Mouse (Mus musculus) fibroblast of lung, adult 2 months (primary cell): Measurements from ENCODE around the gene Ddx54.
A peak's percentile ranks its signal among the peaks of the same experiment; 100 is the strongest.

ENCODE experiments used
- DNase-seq: peaks from one replicate; pipeline ENCODE4 v3.0.0-alpha.2; 2011; ENCODE audit warnings: low read depth

The Ddx54 gene

GRCm38 (mm10) chr5:120582002-120582401, 30.5 kb upstream of the Ddx54 start:
- no peak for DNase-seq

- DNase-seq: no peak
These were observed 29.0 kb upstream of the Ddx54 start for GRCm38 (mm10) chr5:120583511-120583910.

- DNase-seq: no peak
These were observed 27.6 kb upstream of the Ddx54 start for GRCm38 (mm10) chr5:120584968-120585367.

GRCm38 (mm10) chr5:120586741-120587615, 25.6 kb upstream of the Ddx54 start:
- no peak for DNase-seq

- no peak for DNase-seq
These were observed 25.0 kb upstream of the Ddx54 start for GRCm38 (mm10) chr5:120587616-120587926.

- DNase-seq: no peak
These were observed 24.5 kb upstream of the Ddx54 start for GRCm38 (mm10) chr5:120587940-120588568.

GRCm38 (mm10) chr5:120588569-120589094, 23.9 kb upstream of the Ddx54 start, which contains the start of the genes Tpcn1 and Iqcd:
TSS of gene Tpcn1 (minus strand) at chr5:120588673.
TSS of gene Iqcd (plus strand) at chr5:120589016.
- DNase-seq: peak; percentile 99

GRCm38 (mm10) chr5:120590356-120591010, 22.1 kb upstream of the Ddx54 start:
- DNase-seq: no peak

GRCm38 (mm10) chr5:120592141-120592540, 20.4 kb upstream of the Ddx54 start:
- DNase-seq: no peak

GRCm38 (mm10) chr5:120594485-120594884, 18.1 kb upstream of the Ddx54 start:
- DNase-seq: no peak

GRCm38 (mm10) chr5:120599625-120600024, 12.9 kb upstream of the Ddx54 start:
- no peak for DNase-seq

- no peak for DNase-seq
These were observed 11.4 kb upstream of the Ddx54 start for GRCm38 (mm10) chr5:120600946-120601668.

GRCm38 (mm10) chr5:120602210-120602609, 10.3 kb upstream of the Ddx54 start:
- DNase-seq: no peak

- DNase-seq: no peak
These were observed 9.0 kb upstream of the Ddx54 start for GRCm38 (mm10) chr5:120603515-120603914.

GRCm38 (mm10) chr5:120604839-120605238, 7.7 kb upstream of the Ddx54 start:
- no peak for DNase-seq

GRCm38 (mm10) chr5:120605241-120605661, 7.3 kb upstream of the Ddx54 start:
- no peak for DNase-seq

GRCm38 (mm10) chr5:120605688-120606087, 6.9 kb upstream of the Ddx54 start:
- DNase-seq: peak; percentile 76

GRCm38 (mm10) chr5:120606590-120607200, 5.8 kb upstream of the Ddx54 start:
- no peak for DNase-seq

GRCm38 (mm10) chr5:120607335-120607734, 5.2 kb upstream of the Ddx54 start:
- DNase-seq: no peak

GRCm38 (mm10) chr5:120609246-120609775, 3.2 kb upstream of the Ddx54 start:
- DNase-seq: no peak

GRCm38 (mm10) chr5:120610906-120611305, 1.6 kb upstream of the Ddx54 start:
- DNase-seq: no peak
